Mouse (Mus musculus): ENCODE measurements around the gene Dynll1.

- TF ChIP-seq CTCF (IDR thresholded peaks at IDR 0.05; ENCODE audit: control insufficient read depth, insufficient read depth, insufficient read length), result no peak
- no peak for TF ChIP-seq MYOG (IDR thresholded peaks at IDR 0.05; ENCODE audit: control insufficient read depth, extremely low read depth, insufficient read length)
- no peak for TF ChIP-seq MAX (IDR thresholded peaks at IDR 0.05)
- no peak for TF ChIP-seq MYOD1 (IDR thresholded peaks at IDR 0.05; ENCODE audit: control insufficient read depth, insufficient read length, low read depth)
- TF ChIP-seq USF1 (IDR thresholded peaks at IDR 0.05; ENCODE audit: low read depth), result no peak
Measured at GRCm38 (mm10) chr5:115316968-115317644, 16.3 kb upstream of the Dynll1 start.
